Mouse (Mus musculus): Measurements from ENCODE around the gene Lrch1. TPM values are rescaled to one million over a fixed set of nuclear protein-coding genes. Genes with fewer than 3 reads are reported as not detected.

Lrch1 gene
- total RNA-seq, 1 experiment: 3.3 TPM

DNA sequence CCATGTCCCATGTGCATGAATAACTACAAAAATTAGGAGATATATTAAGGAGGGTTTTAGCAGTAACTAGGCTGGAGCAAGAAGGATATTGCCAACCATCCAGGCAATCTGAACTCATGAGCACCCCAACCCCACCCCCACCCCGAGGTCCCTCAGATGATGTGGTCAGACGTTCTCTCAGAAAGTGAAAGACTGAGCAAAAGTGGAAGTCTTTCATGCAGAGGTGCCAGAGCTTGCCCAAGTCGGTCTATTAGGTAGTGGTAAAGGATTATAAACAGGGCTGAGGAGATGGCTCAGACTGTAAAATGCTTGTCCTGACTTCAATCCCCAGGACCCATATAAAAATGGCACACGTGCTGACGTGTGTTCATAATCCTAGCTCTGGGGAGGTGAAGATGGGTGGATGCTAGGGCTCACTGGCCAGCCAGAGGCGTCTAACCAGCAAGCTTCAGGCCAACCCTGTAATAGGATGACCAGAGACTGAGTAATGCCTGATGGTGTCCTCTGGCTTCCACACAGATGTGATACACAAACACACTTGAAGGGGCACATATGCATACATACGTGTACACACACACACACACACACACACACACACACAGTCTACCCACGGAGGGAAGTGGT, 18.8 kb downstream of the Lrch1 start:
- no peak overlapping the region for H3K9ac ChIP-seq (ENCODE audit: insufficient read depth, low read depth, low read length, poor library complexity, severe bottlenecking)
- no peak overlapping the region for H3K4me3 ChIP-seq (ENCODE audit: insufficient read depth in 1 of 2, low read depth in 1 of 2, low read length in 2 of 2, poor library complexity in 1 of 2, severe bottlenecking in 1 of 2)
- in situ Hi-C loops (cut with MboI; ENCODE audit: low sequenced_read_pairs in 2 of 2, unreplicated experiment in 2 of 2): no loop called here
- TF ChIP-seq HCFC1 (IDR thresholded peaks at IDR 0.05; ENCODE audit: borderline replicate concordance, insufficient read depth, low read length) (no peak), ZNF384 (IDR thresholded peaks at IDR 0.05; ENCODE audit: low read depth, low read length) (no peak), CHD2 (IDR thresholded peaks at IDR 0.05; ENCODE audit: low read depth, low read length) (no peak), MAFK (IDR thresholded peaks at IDR 0.05; ENCODE audit: insufficient read depth, low read depth, low read length) (no peak), ZC3H11A (IDR thresholded peaks at IDR 0.05; ENCODE audit: borderline replicate concordance, low read depth, low read length) (no peak)
- no peaks in the 10 kb centered on the region for H3K36me3 ChIP-seq (ENCODE audit: control insufficient read depth, insufficient read depth, low read length, poor library complexity, severe bottlenecking)
- no peak for DNase-seq (ENCODE audit: low read depth, low spot score)
- peaks cover 7 to 14% of the 10 kb centered on the region in 2 experiments for H3K4me1 ChIP-seq (ENCODE audit: control insufficient read depth in 2 of 2, insufficient read depth in 2 of 2, low read length in 2 of 2, poor library complexity in 1 of 2)
- H3K9me3 ChIP-seq (ENCODE audit: control insufficient read depth, insufficient read depth, low read depth, low read length): no peaks in the 10 kb centered on the region
- no peak overlapping the region for H3K27ac ChIP-seq (ENCODE audit: insufficient read depth, low read depth, low read length, poor library complexity, severe bottlenecking)

DNA sequence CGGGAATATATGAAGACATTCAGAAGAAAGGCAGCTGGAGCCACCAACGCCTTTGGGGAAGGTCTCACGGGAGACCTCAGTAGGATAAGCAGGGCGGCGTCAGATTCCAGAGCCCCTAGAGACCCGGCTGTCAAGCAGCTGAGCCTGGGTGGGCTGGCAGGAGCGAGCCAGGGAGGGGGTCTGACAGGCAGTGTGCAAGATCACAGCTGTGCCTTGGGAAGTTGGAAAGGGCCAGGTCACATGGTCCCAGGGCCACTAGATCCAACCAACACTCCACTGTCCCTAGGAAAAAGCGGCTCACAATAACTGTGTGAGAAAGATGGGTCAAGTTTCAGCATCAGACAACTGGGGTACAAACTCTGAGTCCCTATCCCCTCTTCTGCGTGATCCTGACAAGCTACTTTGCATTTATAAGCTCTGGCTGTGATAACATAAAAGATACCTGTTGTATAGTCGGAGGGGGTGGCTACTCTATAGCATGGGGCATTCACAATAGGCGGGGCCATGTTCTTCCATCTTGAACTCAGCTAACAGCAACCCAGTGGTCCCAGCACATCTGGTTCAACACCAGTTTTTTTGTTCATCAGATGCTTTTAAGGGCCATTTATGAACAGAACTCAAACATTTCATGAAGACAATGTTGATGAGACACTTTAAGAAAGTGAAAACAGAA, 20.6 kb downstream of the Lrch1 start:
- TF ChIP-seq ZC3H11A (IDR thresholded peaks at IDR 0.05; ENCODE audit: borderline replicate concordance, low read depth, low read length): no peak
- in situ Hi-C loops (cut with MboI; ENCODE audit: low sequenced_read_pairs in 2 of 2, unreplicated experiment in 2 of 2): no loop called here
- peaks cover 7 to 23% of the 10 kb centered on the region in 2 experiments for H3K4me1 ChIP-seq (ENCODE audit: control insufficient read depth in 2 of 2, insufficient read depth in 2 of 2, low read length in 2 of 2, poor library complexity in 1 of 2)

DNA sequence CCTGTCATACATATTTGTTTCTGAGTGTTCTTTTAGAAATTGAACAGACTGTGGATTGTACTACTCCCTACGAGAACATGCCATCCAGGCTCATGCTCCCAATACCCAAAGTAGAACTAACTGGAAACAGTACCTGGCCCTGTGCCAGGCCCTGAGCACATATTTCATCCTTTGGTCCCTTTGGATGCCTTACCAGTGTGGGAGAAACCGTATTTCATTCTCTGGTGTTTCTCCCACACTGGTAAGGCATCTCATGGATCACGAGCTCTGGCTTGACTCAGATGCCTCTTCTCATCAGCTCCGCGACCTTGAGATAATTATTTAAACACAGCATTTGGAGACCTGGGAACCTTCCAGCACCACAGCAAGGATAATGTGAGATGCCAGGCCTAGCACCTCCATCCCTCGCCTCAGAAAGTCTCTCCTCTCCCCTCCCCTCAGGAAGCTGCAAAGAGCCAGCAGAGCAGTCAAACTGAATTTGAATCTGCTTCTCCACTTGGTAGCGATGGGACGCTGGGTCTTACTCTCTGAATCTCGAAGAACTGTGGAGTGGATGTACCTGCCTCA, 21.6 kb downstream of the Lrch1 start:
- in situ Hi-C loops (cut with MboI; ENCODE audit: low sequenced_read_pairs in 2 of 2, unreplicated experiment in 2 of 2): no loop called here
- no peaks in the 10 kb centered on the region for H3K9me3 ChIP-seq (ENCODE audit: control insufficient read depth, insufficient read depth, low read depth, low read length)
- H3K36me3 ChIP-seq (ENCODE audit: control insufficient read depth, insufficient read depth, low read length, poor library complexity, severe bottlenecking): no peaks in the 10 kb centered on the region
- no peak overlapping the region for H3K9ac ChIP-seq (ENCODE audit: insufficient read depth, low read depth, low read length, poor library complexity, severe bottlenecking)
- H3K27ac ChIP-seq (ENCODE audit: insufficient read depth, low read depth, low read length, poor library complexity, severe bottlenecking): no peak overlapping the region
- no peak for TF ChIP-seq HCFC1 (IDR thresholded peaks at IDR 0.05; ENCODE audit: borderline replicate concordance, insufficient read depth, low read length)
- no peak for TF ChIP-seq ZC3H11A (IDR thresholded peaks at IDR 0.05; ENCODE audit: borderline replicate concordance, low read depth, low read length)
- TF ChIP-seq MAFK (IDR thresholded peaks at IDR 0.05; ENCODE audit: insufficient read depth, low read depth, low read length): no peak
- no peak for TF ChIP-seq CHD2 (IDR thresholded peaks at IDR 0.05; ENCODE audit: low read depth, low read length)
- no peak for TF ChIP-seq ZNF384 (IDR thresholded peaks at IDR 0.05; ENCODE audit: low read depth, low read length)
- peaks cover 7 to 30% of the 10 kb centered on the region in 2 experiments for H3K4me1 ChIP-seq (ENCODE audit: control insufficient read depth in 2 of 2, insufficient read depth in 2 of 2, low read length in 2 of 2, poor library complexity in 1 of 2)
- no peak for DNase-seq (ENCODE audit: low read depth, low spot score)
- no peak overlapping the region for H3K4me3 ChIP-seq (ENCODE audit: insufficient read depth in 1 of 2, low read depth in 1 of 2, low read length in 2 of 2, poor library complexity in 1 of 2, severe bottlenecking in 1 of 2)

More for the DNA sequence above, 20.6 kb downstream of the Lrch1 start:
- no peak overlapping the region for H3K27ac ChIP-seq (ENCODE audit: insufficient read depth, low read depth, low read length, poor library complexity, severe bottlenecking)
- H3K36me3 ChIP-seq (ENCODE audit: control insufficient read depth, insufficient read depth, low read length, poor library complexity, severe bottlenecking): no peaks in the 10 kb centered on the region
- no peaks in the 10 kb centered on the region for H3K9me3 ChIP-seq (ENCODE audit: control insufficient read depth, insufficient read depth, low read depth, low read length)
- H3K9ac ChIP-seq (ENCODE audit: insufficient read depth, low read depth, low read length, poor library complexity, severe bottlenecking): no peak overlapping the region
- H3K4me3 ChIP-seq (ENCODE audit: insufficient read depth in 1 of 2, low read depth in 1 of 2, low read length in 2 of 2, poor library complexity in 1 of 2, severe bottlenecking in 1 of 2): no peak overlapping the region
- no peak for DNase-seq (ENCODE audit: low read depth, low spot score)

DNA sequence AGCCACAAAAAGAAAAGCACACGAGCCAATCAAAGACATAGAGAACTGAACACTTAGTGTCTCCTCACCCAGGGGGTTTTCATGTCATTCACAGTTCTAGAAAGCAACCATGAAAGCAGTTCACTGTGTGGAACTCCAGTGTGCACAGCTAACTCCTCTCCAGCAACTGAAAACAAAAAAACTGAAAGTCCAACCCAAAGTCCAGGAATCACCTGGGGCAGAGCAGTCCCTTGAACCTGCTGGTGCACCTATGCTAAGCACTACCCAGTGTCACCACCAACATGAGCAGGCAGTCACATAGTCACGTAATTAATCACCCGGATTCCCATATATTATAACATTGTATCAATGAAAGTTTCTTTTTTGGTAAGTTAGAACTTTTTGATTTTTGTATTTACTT, 23.2 kb downstream of the Lrch1 start:
- no peak overlapping the region for H3K9ac ChIP-seq (ENCODE audit: insufficient read depth, low read depth, low read length, poor library complexity, severe bottlenecking)
- no peak for DNase-seq (ENCODE audit: low read depth, low spot score)
- H3K4me3 ChIP-seq (ENCODE audit: insufficient read depth in 1 of 2, low read depth in 1 of 2, low read length in 2 of 2, poor library complexity in 1 of 2, severe bottlenecking in 1 of 2): no peak overlapping the region
- no peak overlapping the region for H3K27ac ChIP-seq (ENCODE audit: insufficient read depth, low read depth, low read length, poor library complexity, severe bottlenecking)
- peaks cover 7 to 33% of the 10 kb centered on the region in 2 experiments for H3K4me1 ChIP-seq (ENCODE audit: control insufficient read depth in 2 of 2, insufficient read depth in 2 of 2, low read length in 2 of 2, poor library complexity in 1 of 2)
- no peaks in the 10 kb centered on the region for H3K9me3 ChIP-seq (ENCODE audit: control insufficient read depth, insufficient read depth, low read depth, low read length)
- in situ Hi-C loops (cut with MboI; ENCODE audit: low sequenced_read_pairs in 2 of 2, unreplicated experiment in 2 of 2): no loop called here
- no peak for TF ChIP-seq ZC3H11A (IDR thresholded peaks at IDR 0.05; ENCODE audit: borderline replicate concordance, low read depth, low read length)
- TF ChIP-seq HCFC1 (IDR thresholded peaks at IDR 0.05; ENCODE audit: borderline replicate concordance, insufficient read depth, low read length): no peak
- TF ChIP-seq CHD2 (IDR thresholded peaks at IDR 0.05; ENCODE audit: low read depth, low read length): no peak
- TF ChIP-seq MAFK (IDR thresholded peaks at IDR 0.05; ENCODE audit: insufficient read depth, low read depth, low read length): no peak
- TF ChIP-seq ZNF384 (IDR thresholded peaks at IDR 0.05; ENCODE audit: low read depth, low read length): no peak
- H3K36me3 ChIP-seq (ENCODE audit: control insufficient read depth, insufficient read depth, low read length, poor library complexity, severe bottlenecking): no peaks in the 10 kb centered on the region

Measured in ES-E14 (cell line).